In the genomic region with DNA sequence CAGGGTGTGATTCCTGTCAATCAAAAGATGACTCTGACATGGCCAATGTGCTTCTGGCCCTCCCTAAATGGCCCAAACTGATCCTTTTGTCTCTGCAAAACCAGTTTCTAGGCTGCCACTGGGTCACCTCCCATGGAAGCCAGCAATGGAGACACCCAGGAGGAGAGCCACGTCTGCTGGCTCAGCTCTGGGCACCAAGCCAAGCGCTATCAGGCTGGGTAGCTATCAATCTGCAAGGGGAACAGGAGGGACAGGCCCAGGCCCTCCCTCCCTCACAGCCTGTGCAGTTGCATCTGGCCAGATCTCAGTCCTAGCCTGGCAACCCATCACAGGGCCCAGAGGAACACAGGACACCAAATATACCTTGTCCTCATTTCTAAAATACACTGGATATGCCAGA, we compare ENCODE assay signal across 7 mouse cellular contexts. TPM values are rescaled to one million over a fixed set of nuclear protein-coding genes. Genes with fewer than 3 reads are reported as not detected.
A peak's percentile ranks its signal among the peaks of the same experiment; 100 is the strongest.
DNase-seq lines count a peak whose midpoint lies in the region; ATAC-seq lines count a peak whose summit lies in the region.

No protein-coding gene starts in this region.

- peaks cover 74% of the 10 kb centered on the region for H3K4me1 ChIP-seq in neural tube, embryonic 15.5 days

- H3K27ac ChIP-seq in neural tube, embryonic 15.5 days (replicated peaks): 0 out of 2 replicates have a peak overlapping the region, but pooled peaks have one; percentile 7

- no peaks in the 10 kb centered on the region for H3K9me3 ChIP-seq in neural tube, embryonic 15.5 days (replicated peaks)

- no peak for ATAC-seq in neural tube, embryonic 15.5 days (ENCODE audit: low FRiP score)

- 0 out of 2 replicates have a peak, but pooled peaks cover 3% of the 10 kb centered on the region for H3K36me3 ChIP-seq in neural tube, embryonic 15.5 days

- H3K9ac ChIP-seq in neural tube, embryonic 15.5 days (replicated peaks): no peak overlapping the region

- no peaks in the 10 kb centered on the region for H3K27me3 ChIP-seq in neural tube, embryonic 15.5 days (replicated peaks)

- WGBS in neural tube, embryonic 15.5 days: 20% methylated on average over 2 of the region's 2 CpGs

- peak overlapping the region; percentile 25 for H3K4me2 ChIP-seq in neural tube, embryonic 15.5 days

- DNase-seq in retina, postnatal 1 day: peak; percentile 73
- DNase-seq in retina, embryonic 14.5 days (ENCODE audit: low spot score): no peak
- DNase-seq in c-Kit-positive CD71-positive TER-119-positive erythroid progenitor cells, embryonic 14.5 days (ENCODE audit: low spot score): peak; percentile 79
- DNase-seq in heart, adult 9 months (ENCODE audit: low spot score in 2 of 2): peak; percentile 65 to 73
- DNase-seq in kidney, postnatal 25 days: peak; percentile 71 to 73
- no peak for DNase-seq in B cell, adult 2 months

- H3K4me3 ChIP-seq in neural tube, embryonic 15.5 days (replicated peaks): no peak overlapping the region

RNA-seq across cellular contexts. Expression of a gene that starts 4.8 kb away (rescaled TPM):
- 15.4 and 16.1 TPM in 2 replicates for polyA plus RNA-seq in neural tube, embryonic 15.5 days (2015; fragmentation: Nextera tagmentation; extraction: Ambion mirVana)

Comparison
In these comparisons a context has a peak if more than half of its experiments do, and no peak if none do; other contexts are left out.
1. DNase-seq: peak in retina, postnatal 1 day (single experiment), c-Kit-positive CD71-positive TER-119-positive erythroid progenitor cells, embryonic 14.5 days (single experiment), heart, adult 9 months (2 of 2) and kidney, postnatal 25 days (2 of 2); none in retina, embryonic 14.5 days (single experiment) and B cell, adult 2 months (0 of 2).